Mouse (Mus musculus): ENCODE data around the gene Kcnj14.

- TF ChIP-seq EP300 (IDR thresholded peaks at IDR 0.05) (peak; percentile 74), CTCF (IDR thresholded peaks at IDR 0.05) (no peak)
Observed at GRCm38 (mm10) chr7:45842950-45843744, 18.6 kb upstream of the Kcnj14 start.

Data from lung, postnatal 0 days (tissue).